Mouse (Mus musculus) CH12.LX (cell line): Measurements from ENCODE around the gene Unk. TPM values are rescaled to one million over a fixed set of nuclear protein-coding genes. Genes with fewer than 3 reads are reported as not detected.

Experiments used
- DNase-seq: peaks from one replicate; pipeline ENCODE4 v3.0.0-alpha.2; 2013; ENCODE audit errors: extremely low read depth
- H3K27ac ChIP-seq: 2 replicates; pipeline ENCODE4 v1.5.1; 2012; ENCODE audit warnings: low read depth, mild to moderate bottlenecking, control low read depth, moderate library complexity; ENCODE audit not compliant: insufficient read depth
- H3K27me3 ChIP-seq: replicated peaks from 2 replicates; pipeline ENCODE3; 2012; ENCODE audit warnings: inconsistent platforms
- H3K36me3 ChIP-seq, 2 experiments: replicated peaks in 1 of 2; 2 replicates each; pipeline versions ENCODE3 to v1.6.1; 2012; ENCODE audit warnings: inconsistent platforms in 1 of 2, low read length in 1 of 2, mild to moderate bottlenecking in 1 of 2, mixed read lengths in 1 of 2, moderate library complexity in 1 of 2; ENCODE audit not compliant: control insufficient read depth in 1 of 2, insufficient read depth in 1 of 2
- H3K4me1 ChIP-seq, 2 experiments: 2 replicates each; pipeline ENCODE4 v1.6.1; 2012; ENCODE audit warnings: inconsistent platforms in 1 of 2, moderate library complexity in 1 of 2; ENCODE audit not compliant: insufficient read depth in 2 of 2, control insufficient read depth in 1 of 2
- H3K4me2 ChIP-seq: 2 replicates; pipeline ENCODE4 v1.6.1; 2012; ENCODE audit warnings: low read depth, mild to moderate bottlenecking, control low read depth; ENCODE audit not compliant: poor library complexity, insufficient read depth, severe bottlenecking
- H3K4me3 ChIP-seq, 3 experiments: fragments of 150-350 bp in 1 of 3; sonication (generic) in 1 of 3; replicated peaks in 1 of 3; 2 replicates each; pipeline versions ENCODE3 to v1.5.1; 2011 to 2012; ENCODE audit warnings: low read depth in 2 of 3, low read length in 2 of 3, mild to moderate bottlenecking in 2 of 3, moderate library complexity in 2 of 3, control low read depth in 1 of 3, improper control_type of control experiment in 1 of 3, inconsistent platforms in 1 of 3, mixed read lengths in 1 of 3; ENCODE audit not compliant: poor library complexity in 1 of 3
- H3K79me2 ChIP-seq: replicated peaks from 2 replicates; pipeline ENCODE4 v1.6.1; 2012; ENCODE audit warnings: mild to moderate bottlenecking, moderate library complexity; ENCODE audit not compliant: control insufficient read depth, poor library complexity, insufficient read depth, severe bottlenecking; ENCODE audit errors: extremely low read depth
- H3K9ac ChIP-seq: 2 replicates; pipeline ENCODE4 v1.6.1; 2012; ENCODE audit warnings: low read depth, mild to moderate bottlenecking, control low read depth, moderate library complexity; ENCODE audit not compliant: insufficient read depth
- H3K9me3 ChIP-seq: replicated peaks from 2 replicates; pipeline ENCODE3; 2012; ENCODE audit warnings: low read length, inconsistent platforms, mixed read lengths
- BHLHE40 ChIP-seq: IDR thresholded peaks from 2 replicates; pipeline ENCODE4 v1.6.1; 2011; ENCODE audit warnings: mild to moderate bottlenecking, low read depth, low read length, improper control_type of control experiment
- CHD1 ChIP-seq: IDR thresholded peaks from 2 replicates; pipeline ENCODE4 v1.6.1; 2012; ENCODE audit warnings: low read depth, low read length, improper control_type of control experiment, inconsistent platforms
- CHD2 ChIP-seq: IDR thresholded peaks from 2 replicates; pipeline ENCODE4 v1.6.1; 2011; ENCODE audit warnings: low read length, improper control_type of control experiment
- CTCF ChIP-seq, 2 experiments: IDR thresholded peaks in 1 of 2; conservative IDR thresholded peaks in 1 of 2; 2 replicates each; pipeline ENCODE4 v1.5.1; 2011 to 2012; ENCODE audit warnings: low read depth in 2 of 2, low read length in 2 of 2, improper control_type of control experiment in 1 of 2, inconsistent platforms in 1 of 2, mild to moderate bottlenecking in 1 of 2, moderate library complexity in 1 of 2
- EP300 ChIP-seq: IDR thresholded peaks from 2 replicates; pipeline ENCODE4 v1.6.1; 2011; ENCODE audit warnings: low read length, improper control_type of control experiment
- ETS1 ChIP-seq: conservative IDR thresholded peaks from 2 replicates; pipeline ENCODE4 v1.6.1; 2012; ENCODE audit warnings: low read depth, mild to moderate bottlenecking, inconsistent platforms, low read length, improper control_type of control experiment, moderate library complexity
- GABPA ChIP-seq: IDR thresholded peaks from 2 replicates; pipeline ENCODE4 v1.6.1; 2012; ENCODE audit warnings: low read depth, low read length, improper control_type of control experiment, inconsistent platforms; ENCODE audit not compliant: insufficient replicate concordance
- HCFC1 ChIP-seq: IDR thresholded peaks from 2 replicates; pipeline ENCODE4 v1.6.1; 2012; ENCODE audit warnings: low read depth, mild to moderate bottlenecking, inconsistent platforms, low read length, improper control_type of control experiment
- IRF4 ChIP-seq: IDR thresholded peaks from 2 replicates; pipeline ENCODE4 v1.6.1; 2014; ENCODE audit warnings: low read depth, mild to moderate bottlenecking, inconsistent platforms, low read length, improper control_type of control experiment
- JUND ChIP-seq: conservative IDR thresholded peaks from 2 replicates; pipeline ENCODE4 v1.6.1; 2011; ENCODE audit warnings: low read depth, low read length, improper control_type of control experiment
- MAZ ChIP-seq: IDR thresholded peaks from 2 replicates; pipeline ENCODE4 v1.6.1; 2012; ENCODE audit warnings: low read depth, mild to moderate bottlenecking, inconsistent platforms, low read length, improper control_type of control experiment, moderate library complexity
- MEF2A ChIP-seq: IDR thresholded peaks from 2 replicates; pipeline ENCODE4 v1.6.1; 2014; ENCODE audit warnings: low read depth, mild to moderate bottlenecking, inconsistent platforms, low read length, improper control_type of control experiment, borderline replicate concordance
- MXI1 ChIP-seq: IDR thresholded peaks from 2 replicates; pipeline ENCODE4 v1.6.1; 2011; ENCODE audit warnings: mild to moderate bottlenecking, low read depth, low read length, improper control_type of control experiment
- NRF1 ChIP-seq: IDR thresholded peaks from 2 replicates; pipeline ENCODE4 v1.6.1; 2014; ENCODE audit warnings: low read depth, mild to moderate bottlenecking, inconsistent platforms, low read length, improper control_type of control experiment, moderate library complexity
- PAX5 ChIP-seq: IDR thresholded peaks from 2 replicates; pipeline ENCODE4 v1.6.1; 2012; ENCODE audit warnings: low read length, inconsistent platforms, mixed read lengths
- POLR2A ChIP-seq: IDR thresholded peaks from 2 replicates; pipeline ENCODE4 v1.6.1; 2011; ENCODE audit warnings: low read depth, mild to moderate bottlenecking, improper control_type of control experiment, low read length
- RCOR1 ChIP-seq: conservative IDR thresholded peaks from 2 replicates; pipeline ENCODE4 v1.6.1; 2012; ENCODE audit warnings: low read depth, mild to moderate bottlenecking, inconsistent platforms, low read length, improper control_type of control experiment
- SIN3A ChIP-seq: IDR thresholded peaks from 2 replicates; pipeline ENCODE4 v1.6.1; 2012; ENCODE audit warnings: low read length, improper control_type of control experiment, inconsistent platforms
- TCF12 ChIP-seq: IDR thresholded peaks from 2 replicates; pipeline ENCODE4 v1.6.1; 2014; ENCODE audit warnings: low read depth, mild to moderate bottlenecking, inconsistent platforms, low read length, improper control_type of control experiment
- UBTF ChIP-seq: IDR thresholded peaks from 2 replicates; pipeline ENCODE4 v1.6.1; 2012; ENCODE audit warnings: low read depth, mild to moderate bottlenecking, inconsistent platforms, low read length, improper control_type of control experiment, moderate library complexity
- USF1 ChIP-seq: IDR thresholded peaks from 2 replicates; pipeline ENCODE4 v1.6.1; 2014; ENCODE audit warnings: low read depth, mild to moderate bottlenecking, inconsistent platforms, low read length, improper control_type of control experiment
- ZKSCAN1 ChIP-seq: IDR thresholded peaks from 2 replicates; pipeline ENCODE4 v1.6.1; 2012; ENCODE audit warnings: low read depth, inconsistent platforms, low read length, improper control_type of control experiment, borderline replicate concordance
- ZNF384 ChIP-seq: IDR thresholded peaks from 2 replicates; pipeline ENCODE4 v1.6.1; 2012; ENCODE audit warnings: low read depth, low read length, improper control_type of control experiment, inconsistent platforms
- dilution Hi-C: fragments of 300-500 bp; cut with MboI; formaldehyde crosslinking; loops from 2 replicates; pipeline ENCODE4 v1.14.3; 2020; ENCODE audit warnings: low sequenced_read_pairs; ENCODE audit not compliant: extremely low pct_unique_long_range_greater_than_20kb, extremely low pct_ligation_motif_present
- in situ Hi-C: fragments of 300-500 bp; cut with MboI; formaldehyde crosslinking; loops from 3 replicates; pipeline ENCODE4 v1.14.3; 2019; ENCODE audit warnings: low sequenced_read_pairs, low pct_ligation_motif_present, low pct_unique_long_range_greater_than_20kb, mixed read lengths
- polyA plus RNA-seq: library from polyadenylated mRNA; unstranded; fragments of >175 nt; gene quantifications from 2 replicates; pipeline ENCODE4 v1.2.1, GENCODE M21; 2012; ENCODE audit warnings: low read depth; ENCODE audit not compliant: insufficient read length
- total RNA-seq, 2 experiments: library from RNA; depleted of rRNA; stranded (reverse); fragments of 300-350 nt in 1 of 2; fragments of >200 nt in 1 of 2; gene quantifications; 2 replicates each; pipeline ENCODE4 v1.2.3; 2012 to 2014

The Unk gene
- total and polyA plus RNA-seq, 3 experiments = 20.9 to 35.0 (median 24.7) TPM

GRCm38 (mm10) chr11:116000607-116001006 is 29.5 kb upstream of the Unk start:
- H3K4me1 ChIP-seq = peaks cover 13 to 27% of the 10 kb centered on the region in 2 experiments
- H3K36me3 ChIP-seq = peaks cover 0 to 9% of the 10 kb centered on the region in 2 experiments
- H3K4me2 ChIP-seq = no peak overlapping the region
- no peak for TF ChIP-seq ZNF384
- no peak; the same call in 1 of the 2 replicates for TF ChIP-seq CHD2
- TF ChIP-seq MXI1 = no peak
- TF ChIP-seq CHD1 = no peak
- TF ChIP-seq BHLHE40 = no peak
- no peak for TF ChIP-seq HCFC1
- no peak for TF ChIP-seq UBTF
- no peak overlapping the region for H3K9ac ChIP-seq
- dilution Hi-C loops = no loop called here
- H3K27me3 ChIP-seq = peaks cover 5% of the 10 kb centered on the region
- H3K79me2 ChIP-seq = no peaks in the 10 kb centered on the region
- no peak for DNase-seq
- no peak overlapping the region for H3K4me3 ChIP-seq
- in situ Hi-C loops = loop anchor here (25.0 kb wide), 1 partner anchor 388 kb away; the partner anchor contains the start of genes Gga3, Mif4gd and Mrps7
- no peak overlapping the region for H3K27ac ChIP-seq
- H3K9me3 ChIP-seq = peaks cover 9% of the 10 kb centered on the region

GRCm38 (mm10) chr11:116001725-116002124 is 28.4 kb upstream of the Unk start:
- H3K9ac ChIP-seq = no peak overlapping the region
- no peak overlapping the region for H3K4me3 ChIP-seq
- in situ Hi-C loops (loop anchor here (25.0 kb wide), 1 partner anchor 389 kb away; the partner anchor contains the start of genes Gga3, Mif4gd and Mrps7), dilution Hi-C loops (no loop called here)
- peaks cover 5% of the 10 kb centered on the region for H3K27me3 ChIP-seq
- H3K36me3 ChIP-seq = peaks cover 6 to 20% of the 10 kb centered on the region in 2 experiments
- H3K4me2 ChIP-seq = no peak overlapping the region
- H3K79me2 ChIP-seq = no peaks in the 10 kb centered on the region
- TF ChIP-seq PAX5 (no peak), MAZ (no peak), JUND (no peak), TCF12 (no peak), HCFC1 (no peak), CHD1 (no peak), BHLHE40 (no peak), IRF4 (no peak), GABPA (no peak), ZKSCAN1 (no peak), NRF1 (no peak), RCOR1 (no peak), ETS1 (no peak), USF1 (no peak), SIN3A (no peak), POLR2A (no peak), EP300 (no peak), CTCF (conservative IDR thresholded peaks at IDR 0.05 in 1 of 2, IDR thresholded peaks at IDR 0.05 in 1 of 2; ENCODE audit: low read depth in 2 of 2, low read length in 2 of 2) (no peak), MEF2A (no peak)
- H3K27ac ChIP-seq = no peak overlapping the region
- DNase-seq = no peak
- peaks cover 14 to 29% of the 10 kb centered on the region in 2 experiments for H3K4me1 ChIP-seq
- peaks cover 9% of the 10 kb centered on the region for H3K9me3 ChIP-seq
